Mouse (Mus musculus) heart, embryonic 13.5 days (tissue): ENCODE results near the gene Gm28230. TPM values are rescaled to one million over a fixed set of nuclear protein-coding genes. Genes with fewer than 3 reads are reported as not detected.

Experiments used
- ATAC-seq: fragments of 200-750 bp; cut with Nextera tagmentation; 2 replicates; pipeline ENCODE4 v1.8.0; 2017; ENCODE audit warnings: moderate TSS enrichment; ENCODE audit not compliant: insufficient number of reproducible peaks, low FRiP score, low TSS enrichment; ENCODE audit errors: extremely low read depth
- H3K27ac ChIP-seq: fragments of 300-500 bp; sonication (generic); replicated peaks from 2 replicates; pipeline ENCODE4 v1.5.1; 2015; ENCODE audit warnings: moderate library complexity, mild to moderate bottlenecking, inconsistent platforms
- H3K27me3 ChIP-seq: fragments of 300-500 bp; sonication (generic); replicated peaks from 2 replicates; pipeline ENCODE4 v1.6.1; 2015; ENCODE audit warnings: mild to moderate bottlenecking, inconsistent platforms
- H3K36me3 ChIP-seq: fragments of 300-500 bp; sonication (generic); 2 replicates; pipeline ENCODE4 v1.6.1; 2015; ENCODE audit warnings: mild to moderate bottlenecking, inconsistent platforms
- H3K4me1 ChIP-seq: fragments of 300-500 bp; sonication (generic); 2 replicates; pipeline ENCODE4 v1.6.1; 2015; ENCODE audit warnings: inconsistent platforms
- H3K4me2 ChIP-seq: fragments of 300-500 bp; sonication (generic); 2 replicates; pipeline ENCODE4 v1.6.1; 2015; ENCODE audit warnings: inconsistent platforms, mild to moderate bottlenecking, moderate library complexity
- H3K4me3 ChIP-seq: fragments of 300-500 bp; sonication (generic); 2 replicates; pipeline ENCODE4 v1.5.1; 2015; ENCODE audit warnings: moderate library complexity, mild to moderate bottlenecking, inconsistent platforms
- H3K9ac ChIP-seq: fragments of 300-500 bp; sonication (generic); 2 replicates; pipeline ENCODE4 v1.6.1; 2015; ENCODE audit warnings: inconsistent platforms, mild to moderate bottlenecking, moderate library complexity
- H3K9me3 ChIP-seq: fragments of 300-500 bp; sonication (generic); 2 replicates; pipeline ENCODE4 v1.6.1; 2016; ENCODE audit warnings: inconsistent platforms
- WGBS: fragments of 180-500 bp; shearing (Covaris S2); methylation state at CpG from one replicate; pipeline ENCODE4 v1.1.7; 2015; ENCODE audit warnings: mixed read lengths; 5-methylcytosine and 5-hydroxymethylcytosine counted together
- polyA plus RNA-seq: library from polyadenylated mRNA; unstranded; fragments of >200 nt; fragmentation: Nextera tagmentation; extraction: Ambion mirVana; gene quantifications from 2 replicates; pipeline ENCODE4 v1.2.1, GENCODE M21; 2015

Gm28230 gene
- polyA plus RNA-seq, 1 experiment from 2014 or later, result 0.09 TPM

GRCm38 (mm10) chr2:74685059-74685603 lies 41.4 kb upstream of the Gm28230 start:
- H3K4me1 ChIP-seq, result peaks cover 14% of the 10 kb centered on the region
- H3K27me3 ChIP-seq, result peaks cover 99% of the 10 kb centered on the region
- H3K4me3 ChIP-seq, result no peak overlapping the region
- ATAC-seq, result no peak
- no peak overlapping the region for H3K27ac ChIP-seq
- H3K9ac ChIP-seq, result no peak overlapping the region
- no peaks in the 10 kb centered on the region for H3K36me3 ChIP-seq
- WGBS, result 11% methylated on average over 4 of the region's 4 CpGs
- no peaks in the 10 kb centered on the region for H3K9me3 ChIP-seq
- no peak overlapping the region for H3K4me2 ChIP-seq

- Histone ChIP-seq H3K27me3 (peaks cover 96% of the 10 kb centered on the region), H3K4me1 (peaks cover 16% of the 10 kb centered on the region), H3K9ac (no peak overlapping the region), H3K9me3 (no peaks in the 10 kb centered on the region), H3K27ac (no peak overlapping the region), H3K4me3 (no peak overlapping the region), H3K4me2 (no peak overlapping the region), H3K36me3 (no peaks in the 10 kb centered on the region)
- ATAC-seq, result no peak
- WGBS, result 6% methylated on average over 17 of the region's 17 CpGs
Measured at GRCm38 (mm10) chr2:74686301-74686987, 40.1 kb upstream of the Gm28230 start.

GRCm38 (mm10) chr2:74686988-74687697 lies 39.4 kb upstream of the Gm28230 start:
- Histone ChIP-seq H3K36me3 (no peaks in the 10 kb centered on the region), H3K4me1 (peaks cover 13% of the 10 kb centered on the region), H3K27me3 (peaks cover 96% of the 10 kb centered on the region), H3K27ac (no peak overlapping the region), H3K4me3 (no peak overlapping the region), H3K4me2 (no peak overlapping the region), H3K9ac (no peak overlapping the region), H3K9me3 (no peaks in the 10 kb centered on the region)
- no peak for ATAC-seq
- 2% methylated on average over 27 of the region's 27 CpGs for WGBS

GRCm38 (mm10) chr2:74687698-74688555 lies 38.6 kb upstream of the Gm28230 start:
- no peak for ATAC-seq
- Histone ChIP-seq H3K4me2 (no peak overlapping the region), H3K27me3 (peaks cover 96% of the 10 kb centered on the region)

GRCm38 (mm10) chr2:74688795-74689573 lies 37.5 kb upstream of the Gm28230 start:
- H3K36me3 ChIP-seq, result no peaks in the 10 kb centered on the region
- H3K4me1 ChIP-seq, result peaks cover 8% of the 10 kb centered on the region
- peaks cover 96% of the 10 kb centered on the region for H3K27me3 ChIP-seq
- H3K4me3 ChIP-seq, result no peak overlapping the region
- H3K9me3 ChIP-seq, result no peaks in the 10 kb centered on the region
- no peak overlapping the region for H3K27ac ChIP-seq
- H3K9ac ChIP-seq, result no peak overlapping the region
- no peak for ATAC-seq
- H3K4me2 ChIP-seq, result no peak overlapping the region
- 5% methylated on average over 12 of the region's 12 CpGs for WGBS

More at GRCm38 (mm10) chr2:74687698-74688555, 38.6 kb upstream of the Gm28230 start:
- 2% methylated on average over 31 of the region's 31 CpGs for WGBS
- Histone ChIP-seq H3K36me3 (no peaks in the 10 kb centered on the region), H3K4me3 (no peak overlapping the region), H3K9ac (no peak overlapping the region), H3K4me1 (peaks cover 9% of the 10 kb centered on the region), H3K9me3 (no peaks in the 10 kb centered on the region), H3K27ac (no peak overlapping the region)

- H3K27ac ChIP-seq, result no peak overlapping the region
- H3K9ac ChIP-seq, result no peak overlapping the region
- no peak overlapping the region for H3K4me3 ChIP-seq
- no peaks in the 10 kb centered on the region for H3K36me3 ChIP-seq
- ATAC-seq, result no peak
- H3K9me3 ChIP-seq, result no peaks in the 10 kb centered on the region
- no peak overlapping the region for H3K4me2 ChIP-seq
- peaks cover 96% of the 10 kb centered on the region for H3K27me3 ChIP-seq
- WGBS, result 1% methylated on average over 24 of the region's 24 CpGs
- H3K4me1 ChIP-seq, result peaks cover 8% of the 10 kb centered on the region
Measured at GRCm38 (mm10) chr2:74689574-74690337, 36.8 kb upstream of the Gm28230 start.

GRCm38 (mm10) chr2:74690338-74690716 lies 36.2 kb upstream of the Gm28230 start:
- H3K27ac ChIP-seq, result no peak overlapping the region
- no peaks in the 10 kb centered on the region for H3K9me3 ChIP-seq
- peaks cover 96% of the 10 kb centered on the region for H3K27me3 ChIP-seq
- H3K4me1 ChIP-seq, result peaks cover 8% of the 10 kb centered on the region
- H3K9ac ChIP-seq, result no peak overlapping the region
- no peak overlapping the region for H3K4me2 ChIP-seq
- H3K36me3 ChIP-seq, result no peaks in the 10 kb centered on the region
- H3K4me3 ChIP-seq, result no peak overlapping the region
- ATAC-seq, result no peak
- 5% methylated on average over 8 of the region's 8 CpGs for WGBS

GRCm38 (mm10) chr2:74691022-74691951 lies 35.2 kb upstream of the Gm28230 start, which contains the start of gene Hoxd10:
Gene Hoxd10 (plus strand): TSS chr2:74691924.
- 1% methylated on average over 56 of the region's 56 CpGs for WGBS
- Histone ChIP-seq H3K27me3 (peaks cover 97% of the 10 kb centered on the region), H3K36me3 (no peaks in the 10 kb centered on the region), H3K4me3 (peak within 1 kb of the TSS; percentile 30), H3K27ac (no peak within 1 kb of the TSS), H3K9me3 (no peaks in the 10 kb centered on the region), H3K9ac (no peak within 1 kb of the TSS), H3K4me1 (peaks cover 8% of the 10 kb centered on the region), H3K4me2 (peak within 1 kb of the TSS; percentile 48)
- ATAC-seq, result no peak; the same call in 1 of the 2 replicates

- H3K36me3 ChIP-seq, result no peaks in the 10 kb centered on the region
- H3K4me2 ChIP-seq, result no peak overlapping the region
- H3K9ac ChIP-seq, result no peak overlapping the region
- 4% methylated on average over 35 of the region's 35 CpGs for WGBS
- H3K27me3 ChIP-seq, result peaks cover 97% of the 10 kb centered on the region
- H3K4me1 ChIP-seq, result peaks cover 8% of the 10 kb centered on the region
- no peak; the same call in 1 of the 2 replicates for ATAC-seq
- H3K4me3 ChIP-seq, result no peak overlapping the region
- H3K9me3 ChIP-seq, result no peaks in the 10 kb centered on the region
- no peak overlapping the region for H3K27ac ChIP-seq
Measured at GRCm38 (mm10) chr2:74691995-74692807, 34.3 kb upstream of the Gm28230 start.
